Mouse (Mus musculus) CD4-positive helper T cell, adult 2 months (primary cell): ENCODE results near the gene Slc6a21.

Experiments used
- DNase-seq: peaks from one replicate; pipeline ENCODE4 v3.0.0-alpha.2; 2012; ENCODE audit warnings: low read depth, missing footprints, low spot score

Gene Slc6a21

DNA sequence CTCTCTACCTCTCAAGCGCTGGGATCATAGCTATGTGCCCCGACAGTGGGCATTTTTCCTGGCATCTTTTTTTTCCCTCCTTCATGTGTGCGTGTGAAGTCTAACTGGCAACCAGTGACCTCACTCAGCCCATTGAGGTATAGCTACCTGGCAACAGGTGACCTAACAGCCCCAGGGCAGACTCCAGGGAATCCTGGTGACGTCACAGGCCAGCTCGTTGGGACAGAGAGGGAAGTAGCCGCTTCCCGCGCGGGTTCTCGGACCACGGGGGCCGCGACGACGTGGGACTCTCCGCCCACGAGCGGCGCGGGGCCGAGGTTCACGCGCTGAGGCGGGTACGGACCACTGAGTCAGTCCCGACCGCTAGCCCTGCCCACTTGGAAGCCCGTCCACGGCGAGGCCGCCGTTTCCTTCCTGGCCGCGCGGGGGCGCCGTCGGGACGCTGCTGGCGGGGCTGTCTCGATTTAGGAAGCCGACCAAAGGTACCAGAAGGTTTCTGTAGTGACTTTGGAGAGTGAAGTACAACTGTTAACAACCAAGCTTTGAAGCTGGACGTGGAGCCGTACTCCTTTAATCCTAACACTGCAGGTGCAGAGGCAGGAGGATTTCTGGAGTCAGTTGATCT, at the start of gene Slc6a21:
Slc6a21 (plus strand) TSS at position 378 of the 625 bp plus-strand sequence.
- DNase-seq, result peak; percentile 77

DNA sequence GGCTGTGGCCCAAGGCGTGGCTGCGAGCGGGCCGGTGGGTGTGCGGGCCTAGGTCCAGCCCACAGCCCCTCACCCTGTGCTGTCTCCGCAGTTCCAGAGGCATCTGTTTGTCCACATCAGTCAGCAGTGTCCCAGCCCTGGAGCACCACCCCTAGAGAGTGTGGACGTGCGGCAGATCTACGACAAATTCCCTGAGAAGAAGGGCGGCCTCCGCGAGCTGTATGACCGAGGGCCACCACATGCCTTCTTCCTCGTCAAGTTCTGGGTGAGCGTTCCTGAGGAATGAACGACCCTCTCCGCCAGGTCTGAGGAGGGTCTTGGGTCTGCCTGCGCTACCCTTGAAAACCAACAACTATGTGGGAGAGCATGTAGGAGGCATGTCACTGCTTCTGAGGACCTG, 48.8 kb upstream of the Slc6a21 start:
- no peak for DNase-seq

DNA sequence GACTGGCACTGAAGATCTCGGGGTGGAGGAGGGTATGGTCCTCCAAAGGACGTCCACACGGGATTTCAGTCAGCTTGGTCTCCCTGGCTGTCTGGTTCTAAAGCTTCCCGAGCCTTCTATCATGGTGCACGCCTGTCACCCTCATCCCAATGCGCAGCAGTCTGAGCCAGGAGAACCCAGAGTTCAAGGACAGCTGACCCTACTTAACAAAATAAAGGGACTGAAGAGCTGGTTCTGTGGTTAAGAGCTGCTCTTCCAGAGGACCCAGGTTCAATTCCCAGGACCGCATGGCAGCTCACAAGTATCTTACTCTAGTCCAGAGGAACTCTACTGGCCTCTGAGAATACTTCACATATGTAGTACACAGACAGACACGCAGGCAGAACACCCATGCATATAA, 48.3 kb upstream of the Slc6a21 start:
- no peak for DNase-seq

DNA sequence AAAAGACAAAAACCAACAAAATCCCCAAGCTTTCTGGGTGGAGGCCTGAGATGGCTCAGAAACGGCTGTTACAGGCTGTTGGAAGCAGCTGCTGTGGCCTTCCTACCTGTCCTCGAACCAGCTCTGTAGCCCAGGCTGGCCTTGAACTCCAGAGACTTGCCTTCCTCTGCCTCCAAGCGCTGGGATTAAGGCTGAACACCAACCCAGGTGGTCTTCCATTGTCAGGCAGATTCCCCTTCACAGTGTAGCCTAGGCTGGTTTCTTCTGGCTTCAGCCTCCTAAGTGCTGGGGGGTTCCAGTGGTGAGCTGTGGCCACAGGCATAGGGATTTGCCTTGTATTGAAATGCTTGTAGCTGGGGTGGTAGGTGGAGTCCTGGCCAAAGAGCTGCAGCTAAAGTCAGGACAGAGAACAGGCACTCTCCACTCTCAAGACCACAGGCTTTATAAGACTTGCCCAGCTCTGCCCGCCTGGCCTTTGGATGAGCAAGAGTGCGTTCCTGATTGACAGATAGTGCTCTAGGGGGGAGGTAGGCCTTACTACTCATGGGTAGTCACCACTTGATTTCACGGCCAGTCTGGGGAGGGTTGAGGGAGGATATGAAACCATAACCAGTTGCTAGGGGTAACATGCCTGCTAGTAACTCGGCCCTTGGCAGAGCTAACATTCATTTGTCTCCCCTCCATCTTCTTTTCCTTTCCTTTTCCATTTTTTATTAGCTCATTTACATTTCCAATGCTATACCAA, 47.7 kb upstream of the Slc6a21 start:
- no peak for DNase-seq

DNA sequence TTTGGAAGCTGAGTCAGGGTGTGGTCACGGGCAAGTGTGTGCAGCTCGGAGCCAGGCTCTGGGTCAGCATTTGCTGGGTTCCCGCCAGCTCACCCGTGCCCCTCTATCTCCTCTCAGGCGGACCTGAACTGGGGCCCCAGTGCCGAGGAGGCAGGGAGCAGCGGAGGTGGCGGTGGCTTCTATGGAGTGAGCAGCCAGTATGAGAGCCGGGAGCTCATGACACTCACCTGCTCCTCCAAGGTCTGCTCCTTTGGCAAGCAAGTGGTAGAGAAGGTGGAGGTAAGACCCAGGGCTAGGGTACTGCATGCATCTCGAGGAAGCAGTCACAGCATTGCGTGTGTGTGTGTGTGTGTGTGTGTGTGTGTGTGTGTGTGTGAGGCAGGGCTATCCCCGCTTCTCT, 46.1 kb upstream of the Slc6a21 start:
- DNase-seq, result no peak

DNA sequence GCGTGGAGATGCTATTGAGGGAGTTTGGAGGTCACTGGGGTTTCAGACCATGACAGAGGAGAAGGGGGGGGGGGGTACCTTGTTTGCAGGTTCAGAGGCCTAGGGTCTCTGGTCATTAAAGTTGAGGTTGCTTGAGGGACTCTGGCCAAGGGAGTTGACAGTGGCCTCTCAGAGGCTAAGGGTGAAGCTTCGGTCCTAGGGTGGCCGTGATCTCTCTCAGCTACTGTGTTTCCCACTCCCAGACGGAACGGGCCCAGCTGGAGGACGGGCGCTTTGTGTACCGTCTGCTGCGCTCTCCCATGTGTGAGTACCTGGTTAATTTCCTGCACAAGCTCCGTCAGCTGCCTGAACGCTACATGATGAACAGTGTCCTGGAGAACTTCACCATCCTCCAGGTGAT, 45.4 kb upstream of the Slc6a21 start:
- no peak for DNase-seq

DNA sequence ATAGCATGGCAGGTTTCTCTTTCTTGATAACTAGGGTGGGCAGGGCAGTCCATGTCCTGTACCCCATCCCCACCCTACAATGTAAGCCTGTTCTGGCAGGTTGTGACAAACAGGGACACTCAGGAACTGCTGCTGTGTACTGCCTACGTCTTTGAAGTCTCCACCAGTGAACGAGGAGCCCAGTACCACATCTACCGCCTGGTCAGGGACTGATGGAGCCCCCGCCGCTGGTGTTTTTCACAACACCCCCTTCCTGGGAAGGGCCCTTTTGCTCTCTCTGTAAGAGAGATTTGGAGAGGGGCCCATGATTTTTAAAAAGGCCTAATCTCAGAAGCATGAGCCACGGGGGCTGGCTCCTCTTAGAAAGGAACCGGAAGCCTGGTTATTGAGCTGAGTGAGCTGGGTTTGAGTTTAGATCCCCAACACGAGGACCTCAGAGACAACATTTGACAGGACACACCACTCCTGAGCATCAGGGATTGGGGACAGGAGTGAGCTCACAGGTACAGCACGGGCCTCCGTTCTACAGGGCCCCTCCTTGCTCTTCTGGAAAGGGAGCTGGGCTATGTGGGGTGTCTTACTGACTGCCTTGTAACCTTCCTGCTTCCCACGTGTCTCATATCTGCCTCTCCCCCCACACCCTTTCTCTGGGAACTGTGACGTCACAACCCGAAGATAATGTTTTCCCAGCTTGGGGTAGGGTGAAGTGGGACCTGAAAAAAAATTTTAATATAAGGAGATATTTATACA, 44.4 kb upstream of the Slc6a21 start:
- DNase-seq, result no peak

DNA sequence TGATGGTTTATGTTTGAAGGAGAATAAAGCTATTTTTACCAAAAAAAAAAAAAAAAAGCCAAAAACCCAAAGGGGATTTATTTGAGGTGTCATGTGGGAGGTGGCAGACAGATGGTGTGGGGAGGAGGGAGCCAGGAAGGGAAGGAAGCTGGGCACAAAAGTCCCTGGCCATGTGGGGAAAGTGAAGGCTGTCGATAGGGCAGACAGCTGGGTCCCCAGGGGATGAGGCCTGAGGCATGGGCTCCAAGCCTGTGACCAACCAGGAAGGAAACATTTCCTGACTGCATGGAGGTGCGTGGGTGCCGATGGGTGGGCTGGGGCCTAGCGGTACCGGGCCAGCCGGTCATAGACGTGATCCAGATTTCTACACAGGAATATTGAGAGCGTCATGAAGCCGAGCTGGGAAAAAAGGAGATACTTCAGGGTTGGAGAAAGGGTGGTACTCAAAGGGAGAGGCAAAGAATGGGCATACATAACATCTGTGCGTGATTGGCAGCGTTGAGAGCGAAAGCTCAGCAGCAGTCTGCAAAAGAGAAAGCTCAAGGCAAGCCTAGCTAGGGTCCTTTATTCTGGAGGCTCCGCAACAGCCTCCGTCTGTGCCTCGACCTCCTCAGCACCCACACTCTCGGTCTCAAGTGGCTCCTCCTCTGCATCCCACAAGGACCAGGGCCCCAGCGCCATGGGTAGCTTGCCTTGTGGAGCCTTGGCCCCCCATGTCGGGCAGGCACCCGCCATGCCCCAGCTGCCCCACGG, 43.6 kb upstream of the Slc6a21 start:
- DNase-seq, result no peak

DNA sequence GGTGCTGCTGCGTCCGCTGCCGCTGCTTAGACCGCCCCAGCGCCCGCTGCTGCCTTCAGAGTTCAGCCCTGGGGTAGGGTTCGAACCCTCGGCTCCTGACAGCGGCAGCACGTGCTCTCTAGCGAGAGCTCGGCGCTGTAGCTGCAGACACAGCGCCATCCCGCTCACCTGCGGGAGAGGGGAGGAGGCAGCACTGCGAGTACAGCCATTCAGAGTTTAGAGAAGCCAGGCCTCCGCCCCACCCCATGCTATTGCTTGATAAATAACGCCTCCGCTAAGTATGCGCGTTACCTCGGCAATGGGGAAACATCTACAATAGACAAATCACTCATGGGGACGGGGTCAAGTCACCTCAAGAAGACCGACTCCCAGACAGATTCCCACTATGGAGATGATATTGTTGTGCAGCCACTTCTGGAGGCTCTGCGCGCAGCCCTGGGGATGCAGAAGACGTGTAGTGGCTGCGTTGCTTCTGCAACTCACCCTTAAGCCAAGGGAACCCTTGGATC, 42.9 kb upstream of the Slc6a21 start:
- no peak for DNase-seq

DNA sequence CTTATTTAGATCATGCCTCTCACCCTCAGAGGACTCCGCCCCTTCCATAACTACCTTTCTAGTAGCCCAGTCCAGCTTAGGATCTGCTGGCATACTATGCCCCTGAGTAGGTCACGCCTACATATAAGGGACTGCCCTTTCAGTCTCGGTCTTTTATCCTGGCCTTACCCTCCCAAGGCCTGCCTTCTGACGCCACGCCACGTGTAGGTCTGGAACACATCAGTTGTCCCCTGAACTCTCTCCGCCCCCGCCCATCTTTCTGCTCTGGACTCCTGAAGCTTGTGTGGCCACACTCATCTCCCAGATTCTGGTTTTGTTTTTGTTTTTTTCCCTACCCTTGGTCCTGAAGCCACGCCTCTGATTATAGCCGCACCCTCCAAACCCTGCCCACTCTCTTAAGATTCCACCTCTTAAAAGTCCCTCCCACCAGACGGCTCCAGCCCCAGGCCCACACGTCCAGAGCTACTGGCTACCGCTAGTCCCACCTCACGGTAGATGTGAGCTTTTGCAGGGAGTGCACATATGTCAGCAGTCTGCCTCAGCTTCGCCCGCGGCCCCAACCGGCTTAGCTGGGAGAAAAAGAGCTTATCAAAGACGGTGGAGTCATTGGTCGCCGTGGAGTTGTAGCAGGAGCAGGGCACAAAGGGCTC, 42.3 kb upstream of the Slc6a21 start:
- DNase-seq, result no peak

DNA sequence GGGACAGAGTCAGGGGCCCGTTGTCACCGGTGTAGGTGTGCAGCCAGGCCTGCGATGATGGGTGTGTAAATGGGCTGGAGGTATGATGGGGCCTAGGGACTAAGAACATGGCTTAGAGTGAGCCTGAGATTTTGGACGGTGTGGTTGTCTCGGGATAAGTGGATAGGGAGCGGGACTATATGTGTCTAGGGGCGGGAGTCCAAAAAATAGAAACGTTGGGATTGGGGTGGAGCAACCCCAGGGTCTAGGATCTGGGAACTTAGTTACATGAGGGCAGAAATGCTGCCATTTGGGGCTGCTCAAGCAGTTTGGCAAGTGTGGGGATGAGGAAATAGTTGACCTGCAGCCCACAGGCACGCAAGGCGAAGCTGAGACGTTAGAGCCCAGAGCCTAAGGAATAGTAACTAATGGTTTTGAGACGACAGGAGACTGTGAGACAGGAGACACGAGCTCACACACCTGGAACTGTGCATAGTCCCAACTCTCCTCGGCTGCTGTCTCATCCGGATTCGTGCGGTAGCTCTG, 41.6 kb upstream of the Slc6a21 start:
- no peak for DNase-seq

DNA sequence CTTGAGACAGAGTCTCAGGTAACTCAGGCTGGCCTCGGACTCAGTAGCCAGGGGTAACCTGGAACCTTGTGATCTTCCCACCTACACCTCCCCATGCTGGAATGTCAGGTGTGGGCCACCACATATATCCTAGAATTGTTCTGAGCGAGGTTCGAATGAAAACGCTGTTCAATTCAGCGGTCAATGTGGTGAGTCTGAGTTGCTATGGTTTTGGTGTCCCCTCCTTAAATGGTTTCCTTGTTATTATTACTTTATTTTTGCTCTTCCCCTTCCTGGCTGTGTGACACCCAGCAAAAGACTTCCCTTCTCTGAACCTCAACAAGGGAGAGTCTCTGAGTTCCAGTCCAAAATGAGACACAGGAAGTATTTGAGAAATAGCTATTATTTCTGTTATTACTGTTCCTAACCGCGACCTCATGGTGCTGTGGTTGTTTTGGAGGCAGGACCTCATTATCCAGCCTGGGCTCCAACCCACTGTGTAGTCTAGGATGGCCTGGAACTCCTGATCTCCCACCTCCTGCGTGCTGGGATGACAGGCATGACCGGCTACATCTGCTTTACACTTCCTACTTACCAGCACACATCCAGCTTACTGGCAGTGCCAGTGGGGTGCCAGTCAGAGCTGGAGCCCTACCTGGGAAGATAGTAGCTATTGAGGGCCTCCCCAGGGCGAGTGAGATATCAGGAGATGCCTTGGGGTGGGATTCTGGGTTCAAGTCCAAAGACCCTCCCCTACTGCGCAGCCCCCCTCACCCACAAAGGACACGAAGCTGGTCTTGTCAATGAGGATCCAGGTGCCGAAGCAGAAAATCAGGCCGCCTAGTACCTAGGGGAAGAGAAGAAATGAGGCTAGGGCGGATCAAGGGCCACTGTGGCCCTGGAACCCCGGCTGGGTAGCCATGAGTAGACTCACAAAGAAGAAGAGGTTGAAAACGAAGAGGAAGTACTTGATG, 39.3 kb upstream of the Slc6a21 start:
- peak; percentile 39 for DNase-seq

DNA sequence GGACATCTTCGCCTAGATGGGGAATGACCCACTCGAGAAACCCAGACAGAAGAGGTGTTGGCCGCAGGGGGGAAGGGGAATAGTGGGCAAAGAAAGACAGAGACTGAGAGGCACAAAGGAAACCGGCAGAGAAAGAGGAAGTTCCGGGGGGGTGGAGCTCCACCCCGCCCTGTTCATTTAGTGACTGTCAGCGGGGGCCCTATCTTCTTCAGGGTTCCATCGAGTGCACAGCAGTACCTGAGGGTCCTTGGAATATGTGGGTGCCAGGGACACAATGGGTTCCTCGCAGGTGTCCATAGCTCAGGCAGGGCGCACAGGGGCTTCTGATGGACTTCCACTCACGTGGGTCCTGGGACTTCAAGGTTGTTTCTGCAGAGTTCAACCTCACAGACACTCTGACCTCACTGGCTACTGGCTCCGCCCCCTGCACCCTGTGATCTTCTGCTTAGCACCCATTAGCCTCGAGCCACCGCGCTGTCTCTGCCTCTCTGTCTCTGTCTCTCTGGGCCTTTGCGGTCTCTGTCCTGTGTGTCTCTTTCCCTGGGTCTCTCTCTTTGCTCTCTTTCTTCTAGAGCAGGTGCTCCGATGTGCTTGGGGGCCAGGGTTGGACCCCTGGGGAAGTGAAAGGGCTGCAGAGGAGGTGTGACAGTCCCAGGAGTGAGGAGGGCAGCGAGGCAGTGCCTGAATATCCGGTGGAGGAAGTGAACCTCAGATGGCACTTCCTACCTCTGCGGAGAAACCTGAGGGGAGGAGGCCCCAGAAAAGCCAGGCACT, 38.4 kb upstream of the Slc6a21 start, which contains the start of gene Cd37:
Cd37 (minus strand) TSS at position 393 of the 774 bp plus-strand sequence.
- peak; percentile 91 for DNase-seq

DNA sequence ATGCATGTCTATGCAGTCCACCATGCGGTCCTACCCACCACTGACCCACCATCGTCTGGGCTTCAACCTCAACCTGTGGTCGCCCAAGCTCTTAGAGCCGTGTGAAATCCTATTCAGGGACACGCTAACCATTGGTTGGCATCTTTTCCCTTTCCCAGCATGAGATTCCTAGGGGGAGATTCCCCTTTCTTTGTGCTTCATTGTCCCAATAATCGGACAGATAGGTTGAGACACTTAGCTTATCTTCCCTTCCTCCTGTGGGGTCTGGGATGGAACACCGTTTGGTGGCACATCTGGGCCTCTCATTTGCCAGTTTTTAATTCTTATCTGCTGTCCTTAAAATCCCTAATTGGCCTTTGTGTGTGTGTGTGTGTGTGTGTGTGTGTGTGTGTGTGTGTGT, 37.2 kb upstream of the Slc6a21 start:
- no peak for DNase-seq

DNA sequence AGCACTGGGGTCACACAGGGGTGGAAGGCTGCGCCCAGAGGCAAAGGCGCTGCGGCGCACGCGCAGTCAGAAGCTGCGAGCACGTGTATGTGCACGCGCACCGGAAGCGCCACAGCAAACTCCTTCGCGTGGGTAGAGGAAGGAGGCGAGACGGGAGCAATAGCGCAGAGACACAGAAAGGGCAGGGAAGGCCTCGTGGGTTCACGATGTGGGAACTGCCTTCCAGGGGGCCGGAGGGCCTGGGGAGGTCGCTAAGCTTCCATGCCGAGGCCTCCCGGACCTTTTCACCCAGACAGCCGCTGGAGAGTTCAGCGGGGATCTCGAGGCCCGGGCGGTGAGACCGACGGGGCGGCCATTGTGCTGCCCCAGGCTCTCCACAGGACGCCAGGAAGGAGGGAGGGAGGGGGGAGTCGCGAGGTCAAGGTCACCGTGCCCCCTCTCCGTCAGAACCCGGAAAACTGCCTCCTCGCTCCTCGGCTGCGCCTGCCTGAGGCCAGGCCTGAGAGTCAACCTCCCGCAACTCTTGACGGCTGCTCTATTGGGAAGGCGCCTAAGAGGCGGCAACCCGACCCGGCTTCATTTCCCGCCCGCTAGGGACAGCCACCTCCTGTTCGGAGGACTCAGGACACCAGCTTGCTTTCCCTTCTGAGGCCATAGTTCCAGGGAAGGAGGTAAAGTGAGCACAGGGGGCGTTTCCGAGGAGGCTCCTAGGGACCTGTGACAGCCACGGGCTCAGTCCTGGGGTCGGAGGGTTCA, 36.5 kb upstream of the Slc6a21 start, which contains the start of gene Slc6a16:
Slc6a16 (plus strand) TSS at position 453 of the 756 bp plus-strand sequence.
- no peak for DNase-seq

DNA sequence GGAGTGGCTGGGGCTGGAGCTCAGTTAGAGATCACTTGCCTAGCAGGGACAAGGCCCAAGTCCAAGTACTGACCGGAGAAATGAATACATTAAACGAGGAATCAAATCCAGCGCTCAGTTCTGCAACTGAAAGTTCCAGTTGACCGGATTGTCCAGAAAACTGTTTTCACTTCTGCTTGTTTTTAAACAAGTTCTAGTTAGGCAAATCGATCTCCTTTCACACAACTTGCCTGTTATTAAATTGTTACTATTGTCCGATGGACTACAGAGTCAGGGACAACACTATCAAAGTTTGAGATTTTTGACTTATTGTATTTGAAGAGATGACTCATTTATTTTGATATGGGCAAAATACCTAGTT, 35.9 kb upstream of the Slc6a21 start:
- DNase-seq, result no peak

DNA sequence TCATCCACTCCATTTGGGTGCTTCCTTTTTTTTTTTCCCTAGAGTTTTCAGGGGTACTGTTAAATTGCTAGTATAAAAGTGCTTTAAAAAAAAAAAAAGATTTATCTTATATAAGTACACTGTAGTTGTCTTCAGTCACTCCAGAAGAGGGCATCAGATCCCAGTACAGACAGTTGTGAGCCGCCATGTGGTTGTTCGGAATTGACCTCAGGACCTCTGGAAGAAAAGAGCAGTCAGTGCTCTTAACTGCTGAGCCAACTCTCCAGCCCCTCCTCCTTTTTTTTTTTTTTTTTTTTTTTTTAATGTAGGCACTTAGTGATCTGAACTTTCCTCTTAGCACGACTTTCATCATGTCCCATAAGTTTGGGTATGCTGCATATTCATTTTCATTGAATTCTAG, 29.6 kb upstream of the Slc6a21 start:
- DNase-seq, result no peak

DNA sequence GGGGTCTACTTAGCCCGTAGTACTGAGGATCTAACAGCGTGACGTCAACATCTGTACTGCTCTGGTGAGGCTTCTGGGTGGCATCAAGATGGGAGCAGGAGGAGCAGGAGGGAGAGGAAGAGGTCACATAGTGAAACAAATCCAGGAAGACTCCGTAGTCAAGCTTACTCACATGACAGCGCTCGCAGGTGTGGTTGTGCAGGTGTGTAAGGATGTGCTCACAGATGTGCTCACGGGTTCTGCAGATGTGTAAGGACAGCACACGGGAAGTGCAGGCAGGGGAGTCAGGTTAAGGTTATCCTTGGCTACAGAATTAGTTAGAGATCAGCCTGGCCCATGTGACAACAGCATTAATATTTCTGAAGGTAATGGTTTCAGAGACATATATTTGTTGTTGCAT, 23.5 kb upstream of the Slc6a21 start:
- DNase-seq, result no peak
